Mouse (Mus musculus) 3T3-L1 (cell line): ENCODE measurements around the gene Grm6.

Experiments used
- DNase-seq: peaks from one replicate; pipeline ENCODE4 v3.0.0-alpha.2; 2015; ENCODE audit warnings: low read depth, low spot score

Grm6 gene

DNA sequence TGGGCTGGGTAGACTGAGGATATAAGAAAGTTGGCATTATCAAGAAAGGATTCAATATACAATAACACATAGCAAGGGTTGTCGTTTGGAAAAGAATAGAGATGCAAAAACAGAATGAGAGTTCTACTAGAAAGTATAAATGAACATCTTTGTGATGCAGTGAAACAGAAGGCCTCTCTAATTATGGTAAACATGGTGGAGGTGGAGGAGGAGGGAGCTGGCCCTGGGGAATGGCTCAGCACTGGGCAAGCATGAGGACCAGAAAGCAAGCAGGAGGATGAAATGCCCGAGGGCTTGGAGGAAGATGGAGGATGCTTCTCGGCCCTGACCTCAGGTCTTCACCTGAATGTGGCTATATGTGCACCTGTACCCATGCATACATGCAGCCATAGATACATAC, 64.0 kb downstream of the Grm6 start:
- no peak for DNase-seq
